Mouse (Mus musculus) effector memory CD4-positive, alpha-beta T cell, adult 7 months (primary cell): Measurements from ENCODE around the gene Cstf3. TPM values are rescaled to one million over a fixed set of nuclear protein-coding genes. Genes with fewer than 3 reads are reported as not detected.

Source experiments
- polyA plus RNA-seq: library from polyadenylated mRNA; unstranded; fragments of 100-300 nt; shearing (Covaris generic); gene quantifications from one replicate; pipeline ENCODE4 v1.2.1, GENCODE M21; 2017

Cstf3 gene
- polyA plus RNA-seq = 48.4 TPM

GRCm38 (mm10) chr2:104590068-104590828, at the start of gene Cstf3:
Gene Cstf3, plus strand, starts transcription at chr2:104590523.

DNA sequence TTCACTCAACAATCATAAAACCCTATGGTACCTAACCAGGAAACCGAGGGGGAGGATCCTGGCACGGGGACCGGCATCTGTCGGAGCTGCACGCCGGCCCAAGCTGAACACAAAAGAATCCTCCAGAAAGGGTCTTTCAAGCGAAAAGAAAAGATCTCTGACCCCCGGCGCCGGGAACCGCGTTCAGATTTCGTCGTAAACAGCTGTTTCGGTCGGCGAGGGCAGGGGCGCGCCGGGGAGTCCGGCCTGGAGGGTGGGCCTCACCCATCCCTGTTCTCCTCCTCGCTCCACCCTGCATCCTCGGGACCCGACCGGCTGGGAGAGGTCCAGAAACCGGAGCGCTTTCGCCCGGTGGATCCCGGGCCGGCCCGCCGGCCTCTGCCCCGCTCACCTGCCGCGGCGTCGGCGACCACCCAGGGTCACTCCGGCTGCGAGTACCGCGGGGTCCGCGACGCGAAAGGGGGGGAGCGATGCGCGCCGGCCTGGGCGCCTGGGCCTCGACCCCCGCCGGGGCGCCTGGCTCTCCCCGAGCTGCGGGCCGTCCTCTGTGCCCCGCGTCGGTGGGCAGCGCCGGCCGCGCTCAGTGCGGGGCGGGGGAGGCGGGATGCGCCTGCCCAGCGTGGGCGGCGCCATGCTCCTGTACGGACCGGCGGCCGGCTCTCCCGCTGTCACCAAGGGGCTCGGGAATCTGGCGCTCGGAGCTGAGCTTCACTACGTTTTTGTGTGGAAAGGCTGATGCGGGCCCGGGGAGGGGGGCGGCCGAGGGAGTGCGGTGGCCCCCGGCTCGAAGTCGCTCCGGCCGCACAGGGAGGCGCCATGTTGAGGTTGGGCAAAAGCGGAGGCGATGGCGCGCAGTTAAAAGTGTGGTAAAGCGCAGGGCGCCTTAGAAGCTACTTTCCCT, 121.5 kb downstream of the Cstf3 start, which contains the start of gene Tcp11l1:
Gene Tcp11l1 (minus strand): TSS at position 585 of the 901 bp plus-strand sequence.

Other genes starting within 250 kb of the Cstf3 start
- gene D430041D05Rik, start 179.5 kb upstream of the Cstf3 start, polyA plus RNA-seq = 0.13 TPM
- gene Hipk3, start 96.1 kb upstream of the Cstf3 start, polyA plus RNA-seq = 34.6 TPM
- 1.7 TPM for gene Tcp11l1, start 121.6 kb downstream of the Cstf3 start, polyA plus RNA-seq
- 0.56 TPM for gene Pin1rt1, start 125.9 kb downstream of the Cstf3 start, polyA plus RNA-seq
- gene Depdc7, start 152.4 kb downstream of the Cstf3 start, polyA plus RNA-seq = 0.35 TPM
- 1.2 TPM for gene Qser1, start 226.2 kb downstream of the Cstf3 start, polyA plus RNA-seq